ENCODE assay signal across 10 mouse cellular contexts in the genomic region with DNA sequence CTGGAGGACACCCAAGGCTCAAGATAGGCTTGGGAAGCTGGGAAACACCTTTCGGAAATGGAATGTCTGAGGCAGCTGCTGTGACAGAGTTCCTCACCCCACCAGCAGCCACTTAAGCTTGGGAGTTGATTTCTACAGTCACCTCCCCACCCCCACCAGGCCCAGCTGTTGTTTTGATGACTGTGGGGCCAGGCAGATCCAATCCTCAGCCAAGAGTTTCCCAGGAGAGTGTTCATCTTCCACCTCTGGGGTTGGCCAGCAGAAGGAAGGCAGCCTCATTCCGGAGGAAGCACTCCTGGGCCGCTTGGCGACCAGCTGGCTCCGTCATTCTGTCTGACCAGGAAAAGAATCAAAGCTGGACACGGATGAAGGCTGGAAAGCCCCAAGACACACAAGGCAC. TPM values are rescaled to one million over a fixed set of nuclear protein-coding genes. Genes with fewer than 3 reads are reported as not detected.
A peak's percentile ranks its signal among the peaks of the same experiment; 100 is the strongest.
DNase-seq lines count a peak whose midpoint lies in the region; ATAC-seq and TF ChIP-seq lines count a peak whose summit lies in the region.
"Had no signal": no experiment of that assay in that cellular context is flagged by ENCODE, and none has a peak within 500 bp of the region (broad histone marks: within the 10 kb centered on the region; RNA-seq: fewer than 3 reads in every experiment).

No protein-coding gene starts in this region.

- H3K4me2 ChIP-seq in kidney, embryonic 15.5 days: 0 out of 2 replicates have a peak overlapping the region, but pooled peaks have one; percentile 20
- H3K4me2 ChIP-seq: midbrain, embryonic 12.5 days had no signal

- H3K4me3 ChIP-seq in heart, embryonic 10.5 days: no peak overlapping the region
- no peak overlapping the region for H3K4me3 ChIP-seq in kidney, embryonic 15.5 days (replicated peaks)
- no peak overlapping the region for H3K4me3 ChIP-seq in testis, adult 2 months (ENCODE audit: control insufficient read depth, low read depth, low read length)
- H3K4me3 ChIP-seq: midbrain, embryonic 12.5 days had no signal

- 19% methylated on average over 6 of the region's 6 CpGs for WGBS in heart, embryonic 10.5 days
- WGBS in kidney, embryonic 15.5 days: 18% methylated on average over 6 of the region's 6 CpGs

- no peak for TF ChIP-seq POLR2A in testis, adult 2 months (IDR thresholded peaks at IDR 0.05; ENCODE audit: control insufficient read depth, low read depth, low read length)

- DNase-seq in cerebellum, postnatal 10 days: peak; percentile 56 to 57
- DNase-seq in cerebellum, adult 11 months: no peak
- peak; percentile 37 for DNase-seq in adrenal gland, postnatal 25 days
- no peak for DNase-seq in heart, embryonic 10.5 days (ENCODE audit: low spot score)
- no peak for DNase-seq in cerebellum, adult 9-11 months

- TF ChIP-seq CTCF in testis, adult 2 months (IDR thresholded peaks at IDR 0.05; ENCODE audit: control insufficient read depth, insufficient read depth, insufficient replicate concordance, low read depth, low read length): no peak

- peaks cover 2% of the 10 kb centered on the region; the same call in 1 of the 2 replicates for H3K27me3 ChIP-seq in heart, embryonic 10.5 days (ENCODE audit: insufficient read depth, poor library complexity, severe bottlenecking)
- H3K27me3 ChIP-seq in kidney, embryonic 15.5 days: no peaks in the 10 kb centered on the region; the same call in none of the 2 replicates
- H3K27me3 ChIP-seq in testis, adult 2 months (ENCODE audit: control insufficient read depth, insufficient read depth, low read length): no peaks in the 10 kb centered on the region

- H3K9me3 ChIP-seq in heart, embryonic 10.5 days: no peaks in the 10 kb centered on the region
- no peaks in the 10 kb centered on the region for H3K9me3 ChIP-seq in kidney, embryonic 15.5 days (replicated peaks)
- H3K9me3 ChIP-seq: midbrain, embryonic 12.5 days had no signal

- peak overlapping the region; percentile 56 for H3K27ac ChIP-seq in heart, embryonic 10.5 days
- peak overlapping the region; percentile 75 for H3K27ac ChIP-seq in kidney, embryonic 15.5 days
- peak overlapping the region; percentile 76 for H3K27ac ChIP-seq in testis, adult 2 months (ENCODE audit: control insufficient read depth, insufficient read depth, low read depth, low read length)
- H3K27ac ChIP-seq: midbrain, embryonic 12.5 days had no signal

- no peak for ATAC-seq in kidney, embryonic 15.5 days (replicated peaks; ENCODE audit: low FRiP score)
- no peak for ATAC-seq in granulocyte monocyte progenitor cell, adult 5-6 weeks (replicated peaks; ENCODE audit: poor library complexity, severe bottlenecking)

- no peak overlapping the region for H3K9ac ChIP-seq in kidney, embryonic 15.5 days
- H3K9ac ChIP-seq: midbrain, embryonic 12.5 days had no signal

- no peaks in the 10 kb centered on the region for H3K36me3 ChIP-seq in heart, embryonic 10.5 days
- no peaks in the 10 kb centered on the region for H3K36me3 ChIP-seq in kidney, embryonic 15.5 days
- H3K36me3 ChIP-seq in testis, adult 2 months (ENCODE audit: control insufficient read depth, insufficient read depth, low read length): no peaks in the 10 kb centered on the region
- H3K36me3 ChIP-seq: midbrain, embryonic 12.5 days had no signal

- peaks cover 42% of the 10 kb centered on the region for H3K4me1 ChIP-seq in heart, embryonic 10.5 days
- peaks cover 30% of the 10 kb centered on the region for H3K4me1 ChIP-seq in kidney, embryonic 15.5 days
- peaks cover 31% of the 10 kb centered on the region for H3K4me1 ChIP-seq in testis, adult 2 months (ENCODE audit: control insufficient read depth, insufficient read depth, low read length)

RNA-seq across cellular contexts. Expression of a gene that starts 4.8 kb away (rescaled TPM):
- total RNA-seq in adrenal gland, postnatal 25 days (2021): 0.79 and 1.2 TPM in 2 replicates
- 2.1 and 4.7 TPM in 2 replicates for polyA plus RNA-seq in heart, embryonic 10.5 days (2016; fragmentation: Nextera tagmentation; extraction: Ambion mirVana)
- polyA plus RNA-seq in kidney, embryonic 15.5 days (2015; fragmentation: Nextera tagmentation; extraction: Ambion mirVana): 0.42 and 0.47 TPM in 2 replicates
- 1.0 TPM in 2 replicates for polyA plus RNA-seq in testis, adult 2 months (2012; rRNA removed)
- not detected in 2 replicates for total RNA-seq in granulocyte monocyte progenitor cell, adult 5-6 weeks (2014; fragmentation: Nextera tagmentation)
- total RNA-seq in granulocyte monocyte progenitor cell, adult 5-6 weeks (2017): not detected in 2 replicates

RNA-seq across cellular contexts. Expression of a gene that starts 6.4 kb away (rescaled TPM):
- 2.6 and 3.7 TPM in 2 replicates for total RNA-seq in adrenal gland, postnatal 25 days (2021)
- polyA plus RNA-seq in heart, embryonic 10.5 days (2016; fragmentation: Nextera tagmentation; extraction: Ambion mirVana): 2.1 and 3.1 TPM in 2 replicates
- polyA plus RNA-seq in kidney, embryonic 15.5 days (2015; fragmentation: Nextera tagmentation; extraction: Ambion mirVana): 5.6 and 7.7 TPM in 2 replicates
- polyA plus RNA-seq in testis, adult 2 months (2012; rRNA removed): 5.5 and 5.6 TPM in 2 replicates
- total RNA-seq in granulocyte monocyte progenitor cell, adult 5-6 weeks (2014; fragmentation: Nextera tagmentation): not detected in 2 replicates
- 0.26 and 0.36 TPM in 2 replicates for total RNA-seq in granulocyte monocyte progenitor cell, adult 5-6 weeks (2017)

RNA-seq across cellular contexts. Expression of a gene that starts 9.3 kb away (rescaled TPM):
- total RNA-seq in adrenal gland, postnatal 25 days (2021): not detected in 2 replicates
- polyA plus RNA-seq in heart, embryonic 10.5 days (2016; fragmentation: Nextera tagmentation; extraction: Ambion mirVana): not detected in 2 replicates
- 0.19 and 0.34 TPM in 2 replicates for polyA plus RNA-seq in kidney, embryonic 15.5 days (2015; fragmentation: Nextera tagmentation; extraction: Ambion mirVana)
- 0.08 and 0.27 TPM in 2 replicates for polyA plus RNA-seq in testis, adult 2 months (2012; rRNA removed)
- not detected in 2 replicates for total RNA-seq in granulocyte monocyte progenitor cell, adult 5-6 weeks (2014; fragmentation: Nextera tagmentation)
- not detected in 2 replicates for total RNA-seq in granulocyte monocyte progenitor cell, adult 5-6 weeks (2017)
- polyA plus RNA-seq: embryonic facial prominence, embryonic 11.5 days; midbrain, embryonic 12.5 days had no signal

RNA-seq across cellular contexts. Expression of a gene that starts 20.0 kb away (rescaled TPM):
- 91.0 and 98.7 TPM in 2 replicates for total RNA-seq in adrenal gland, postnatal 25 days (2021)
- polyA plus RNA-seq in heart, embryonic 10.5 days (2016; fragmentation: Nextera tagmentation; extraction: Ambion mirVana): 133 and 147 TPM in 2 replicates
- polyA plus RNA-seq in kidney, embryonic 15.5 days (2015; fragmentation: Nextera tagmentation; extraction: Ambion mirVana): 115 and 124 TPM in 2 replicates
- polyA plus RNA-seq in testis, adult 2 months (2012; rRNA removed): 18.7 and 23.4 TPM in 2 replicates
- 66.8 and 134 TPM in 2 replicates for total RNA-seq in granulocyte monocyte progenitor cell, adult 5-6 weeks (2014; fragmentation: Nextera tagmentation)
- total RNA-seq in granulocyte monocyte progenitor cell, adult 5-6 weeks (2017): 95.3 and 118 TPM in 2 replicates

RNA-seq across cellular contexts. Expression of a gene that starts 21.8 kb away (rescaled TPM):
- 126 and 163 TPM in 2 replicates for total RNA-seq in adrenal gland, postnatal 25 days (2021)
- polyA plus RNA-seq in heart, embryonic 10.5 days (2016; fragmentation: Nextera tagmentation; extraction: Ambion mirVana): 176 and 226 TPM in 2 replicates
- 217 and 226 TPM in 2 replicates for polyA plus RNA-seq in kidney, embryonic 15.5 days (2015; fragmentation: Nextera tagmentation; extraction: Ambion mirVana)
- 134 and 144 TPM in 2 replicates for polyA plus RNA-seq in testis, adult 2 months (2012; rRNA removed)
- total RNA-seq in granulocyte monocyte progenitor cell, adult 5-6 weeks (2014; fragmentation: Nextera tagmentation): 191 and 198 TPM in 2 replicates
- total RNA-seq in granulocyte monocyte progenitor cell, adult 5-6 weeks (2017): 84.2 and 91.1 TPM in 2 replicates

Comparison
In these comparisons a context has a peak if more than half of its experiments do, and no peak if none do; other contexts are left out.
1. DNase-seq: peak in cerebellum, postnatal 10 days (2 of 2) and adrenal gland, postnatal 25 days (single experiment); none in cerebellum, adult 11 months (single experiment), heart, embryonic 10.5 days (single experiment) and cerebellum, adult 9-11 months (single experiment).
2. Peak in every context shown above with its lines, with median percentiles within 50 percentile points of each other: H3K27ac ChIP-seq.